Mouse (Mus musculus) liver, embryonic 14.5 days (tissue): ENCODE results near the gene Polm. TPM values are rescaled to one million over a fixed set of nuclear protein-coding genes. Genes with fewer than 3 reads are reported as not detected.

Experiments used
- ATAC-seq: fragments of 200-750 bp; cut with Nextera tagmentation; 2 replicates; pipeline ENCODE4 v1.8.0; 2017; ENCODE audit warnings: moderate number of reproducible peaks, mild to moderate bottlenecking, moderate library complexity; ENCODE audit not compliant: insufficient read depth
- DNase-seq, 3 experiments: peaks; one replicate each; pipeline ENCODE4 v3.0.0-alpha.2; 2012 to 2013; ENCODE audit warnings: low read depth in 3 of 3, low spot score in 3 of 3
- H3K27ac ChIP-seq: fragments of 300-500 bp; sonication (generic); 2 replicates; pipeline ENCODE4 v1.5.1; 2014; ENCODE audit warnings: moderate library complexity, mild to moderate bottlenecking, control low read depth, inconsistent platforms
- H3K27me3 ChIP-seq: fragments of 300-500 bp; sonication (generic); 2 replicates; pipeline ENCODE4 v1.6.1; 2014; ENCODE audit warnings: mild to moderate bottlenecking, low read length, moderate library complexity; ENCODE audit not compliant: control insufficient read depth, insufficient read depth
- H3K36me3 ChIP-seq: fragments of 300-500 bp; sonication (generic); replicated peaks from 2 replicates; pipeline ENCODE4 v1.6.1; 2014; ENCODE audit warnings: low read depth; ENCODE audit not compliant: control insufficient read depth, insufficient read depth
- H3K4me1 ChIP-seq, 2 experiments: fragments of 200-500 bp in 1 of 2; fragments of 300-500 bp in 1 of 2; sonication (generic) in 1 of 2; replicated peaks; 2 replicates each; pipeline ENCODE4 v1.6.1; 2012 to 2014; ENCODE audit warnings: antibody characterized with exemption in 1 of 2, inconsistent platforms in 1 of 2, low read length in 1 of 2; ENCODE audit not compliant: control insufficient read depth in 2 of 2, insufficient read depth in 2 of 2
- H3K4me2 ChIP-seq: fragments of 300-500 bp; sonication (generic); 2 replicates; pipeline ENCODE4 v1.6.1; 2014; ENCODE audit warnings: low read depth, mild to moderate bottlenecking, control low read depth, moderate library complexity
- H3K4me3 ChIP-seq, 2 experiments: fragments of 200-500 bp in 1 of 2; fragments of 300-500 bp in 1 of 2; sonication (generic) in 1 of 2; 2 replicates each; pipeline ENCODE4 v1.5.1; 2012 to 2014; ENCODE audit warnings: low read depth in 2 of 2, low read length in 2 of 2, mild to moderate bottlenecking in 2 of 2, control low read depth in 1 of 2, inconsistent platforms in 1 of 2, moderate library complexity in 1 of 2; ENCODE audit not compliant: insufficient read depth in 1 of 2
- H3K9ac ChIP-seq: fragments of 300-500 bp; sonication (generic); replicated peaks from 2 replicates; pipeline ENCODE4 v1.6.1; 2014; ENCODE audit warnings: mild to moderate bottlenecking, control low read depth, moderate library complexity
- H3K9me3 ChIP-seq: fragments of 300-500 bp; sonication (generic); 2 replicates; pipeline ENCODE4 v1.6.1; 2016; ENCODE audit warnings: low read length, mixed read lengths; ENCODE audit not compliant: control insufficient read depth
- CTCF ChIP-seq: IDR thresholded peaks from 2 replicates; pipeline ENCODE4 v1.5.1; 2016; ENCODE audit warnings: antibody characterized with exemption, low read depth, control low read depth
- EP300 ChIP-seq: IDR thresholded peaks from 2 replicates; pipeline ENCODE4 v1.6.1; 2016; ENCODE audit warnings: antibody characterized with exemption, low read depth
- WGBS: fragments of 180-500 bp; shearing (Covaris S2); extraction: QIAGEN DNeasy Blood & Tissue Kit; methylation state at CpG from one replicate; pipeline ENCODE4 v1.1.7; 2014; ENCODE audit not compliant: insufficient replicate concordance; 5-methylcytosine and 5-hydroxymethylcytosine counted together
- polyA plus RNA-seq, 2 experiments: library from polyadenylated mRNA; depleted of rRNA in 1 of 2; stranded (reverse) in 1 of 2; unstranded in 1 of 2; fragments of >200 nt; fragmentation: Nextera tagmentation in 1 of 2; extraction: Ambion mirVana in 1 of 2; gene quantifications; 2 replicates each; pipeline versions ENCODE4 v1.2.1 to v1.2.3; 2012 to 2014

Gene Polm
- polyA plus RNA-seq (2012; rRNA removed), result 4.1 TPM in 2 replicates
- 1.5 and 2.1 TPM in 2 replicates for polyA plus RNA-seq (2014; fragmentation: Nextera tagmentation; extraction: Ambion mirVana)

DNA sequence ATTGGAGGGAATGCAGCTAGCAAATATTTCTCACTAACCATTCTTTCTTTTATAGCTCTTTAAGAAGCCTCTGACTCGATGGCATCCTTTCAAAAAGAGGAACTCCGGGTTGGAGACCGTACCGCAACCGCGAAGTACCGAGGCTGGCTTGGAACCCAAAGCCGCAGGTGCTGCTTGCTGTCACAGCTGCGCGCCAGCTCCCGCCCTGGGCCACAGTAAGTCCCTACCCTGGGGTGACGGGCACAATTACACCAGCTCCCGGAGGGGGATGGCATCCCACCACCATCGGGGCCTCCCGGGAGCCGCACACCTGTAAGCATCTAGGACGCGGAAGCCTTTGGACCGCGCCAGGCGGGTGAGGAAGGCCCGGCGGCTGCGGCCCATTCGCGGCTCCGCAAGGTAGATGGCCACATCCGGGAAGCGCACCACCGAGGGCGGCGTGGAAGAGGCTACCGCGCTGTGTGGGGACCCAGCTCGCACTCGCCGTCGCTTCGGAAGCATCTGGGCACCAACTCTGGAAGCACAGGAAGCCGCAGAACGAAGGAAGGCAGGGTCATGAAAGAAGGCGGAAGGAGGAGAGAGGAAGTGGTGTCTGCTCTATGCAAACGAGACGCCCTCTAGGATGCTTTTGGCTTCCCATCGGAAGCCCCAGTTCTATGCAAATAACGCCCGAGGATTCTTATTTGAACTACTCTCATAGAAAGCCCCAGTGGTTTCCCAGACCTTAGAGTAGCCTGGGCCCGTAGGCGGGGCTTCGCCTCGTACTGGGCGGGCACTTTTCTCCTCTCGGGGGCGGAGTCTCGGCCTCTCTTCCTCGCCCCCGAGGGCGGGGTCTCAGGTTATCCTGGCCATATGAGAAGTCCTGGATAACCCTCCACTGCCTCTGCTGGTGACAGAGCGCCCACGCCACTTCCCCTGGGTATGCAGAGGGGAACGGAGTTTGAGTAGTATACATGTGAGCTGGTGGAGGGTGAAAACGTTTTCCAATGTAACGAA is at the start of gene Polm:
Gene Polm, minus strand, starts transcription at position 766 of the 996 bp plus-strand sequence.
- WGBS, result under 1% methylated on average over 63 of the region's 63 CpGs
- H3K4me2 ChIP-seq, result peak within 1 kb of the TSS; percentile 94
- ATAC-seq (peak; percentile 93), DNase-seq (peak; percentile 85 to 91 (median 87))
- peak within 1 kb of the TSS; percentile 85 for H3K9ac ChIP-seq
- H3K9me3 ChIP-seq, result no peaks in the 10 kb centered on the region
- H3K4me3 ChIP-seq, result peak within 1 kb of the TSS; percentile 78
- no peak for TF ChIP-seq EP300
- peak; percentile 88 for TF ChIP-seq CTCF
- no peaks in the 10 kb centered on the region for H3K36me3 ChIP-seq
- peak within 1 kb of the TSS; percentile 23 for H3K27ac ChIP-seq
- no peaks in the 10 kb centered on the region for H3K27me3 ChIP-seq
- peaks cover 4 to 5% of the 10 kb centered on the region in 2 experiments; a peak in 2 of 4 replicates for H3K4me1 ChIP-seq

DNA sequence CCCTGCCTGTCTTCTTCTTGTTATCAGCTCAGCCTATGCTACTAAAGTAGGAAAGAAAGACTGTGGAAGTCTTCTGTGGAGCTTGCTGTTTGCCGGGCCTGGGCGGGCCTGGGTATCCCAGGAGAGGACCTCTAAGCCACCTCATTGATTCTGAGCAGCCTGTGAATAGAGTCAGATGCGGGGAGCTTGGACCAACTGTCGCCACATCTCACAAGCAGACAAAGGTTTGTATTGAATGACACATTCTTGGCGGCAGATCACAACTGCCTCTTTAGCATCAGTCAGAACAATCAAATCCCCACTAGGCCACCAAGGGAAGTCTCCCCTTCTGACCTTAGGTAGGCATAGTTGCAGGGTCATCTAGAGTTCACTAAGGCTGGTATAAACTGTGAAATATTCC is 49.4 kb upstream of the Polm start:
- H3K9me3 ChIP-seq, result no peaks in the 10 kb centered on the region
- DNase-seq, result no peak
- H3K27ac ChIP-seq, result no peak overlapping the region
- ATAC-seq, result no peak
- H3K9ac ChIP-seq, result no peak overlapping the region
- H3K4me3 ChIP-seq, result no peak overlapping the region
- H3K27me3 ChIP-seq, result no peaks in the 10 kb centered on the region
- 68% methylated on average over 5 of the region's 5 CpGs for WGBS
- no peaks in the 10 kb centered on the region for H3K36me3 ChIP-seq
- TF ChIP-seq CTCF, result no peak
- TF ChIP-seq EP300, result no peak
- H3K4me2 ChIP-seq, result no peak overlapping the region
- peaks cover 1 to 10% of the 10 kb centered on the region in 2 experiments for H3K4me1 ChIP-seq

DNA sequence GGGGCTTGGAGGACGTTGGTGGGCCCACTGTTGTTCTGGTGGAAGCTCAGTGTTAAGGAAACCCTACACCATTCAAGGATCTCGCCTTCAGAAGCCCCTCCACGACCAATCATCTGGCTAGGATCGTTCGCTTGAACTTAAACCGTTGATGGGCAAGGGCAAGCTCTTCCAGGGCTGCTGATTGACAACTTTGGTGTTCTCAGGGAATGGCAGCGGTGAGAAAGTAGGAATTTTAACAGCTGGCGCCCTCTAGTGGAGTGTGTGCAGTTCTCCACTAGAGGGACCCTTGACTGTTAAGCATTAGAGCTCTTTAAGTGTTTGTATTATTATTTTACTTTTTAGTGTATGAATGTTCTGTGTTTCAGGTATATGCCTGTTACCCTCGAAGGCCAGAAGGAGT is 48.4 kb upstream of the Polm start:
- DNase-seq (peak in 2 of 3 experiments; percentile 28 to 35), ATAC-seq (no peak)

GRCm38 (mm10) chr11:5882518-5882917 is 44.7 kb upstream of the Polm start:
- no peak overlapping the region for H3K27ac ChIP-seq
- H3K4me3 ChIP-seq, result no peak overlapping the region
- H3K4me1 ChIP-seq, result peaks cover 4 to 9% of the 10 kb centered on the region in 2 experiments
- WGBS, result 21% methylated on average over 8 of the region's 8 CpGs
- no peak overlapping the region for H3K9ac ChIP-seq
- ATAC-seq (no peak), DNase-seq (no peak)
- H3K36me3 ChIP-seq, result no peaks in the 10 kb centered on the region
- TF ChIP-seq EP300, result no peak
- no peak for TF ChIP-seq CTCF
- no peaks in the 10 kb centered on the region for H3K9me3 ChIP-seq
- H3K27me3 ChIP-seq, result no peaks in the 10 kb centered on the region
- H3K4me2 ChIP-seq, result no peak overlapping the region

More for the DNA sequence above, 48.4 kb upstream of the Polm start:
- peak; percentile 89 for TF ChIP-seq CTCF
- TF ChIP-seq EP300, result no peak
- Histone ChIP-seq H3K4me1 (peaks cover 0 to 5% of the 10 kb centered on the region in 2 experiments; a peak in 2 of 4 replicates), H3K27me3 (no peaks in the 10 kb centered on the region), H3K9me3 (no peaks in the 10 kb centered on the region), H3K4me3 (no peak overlapping the region), H3K36me3 (no peaks in the 10 kb centered on the region), H3K27ac (no peak overlapping the region), H3K9ac (no peak overlapping the region), H3K4me2 (no peak overlapping the region)
- 16% methylated on average over 9 of the region's 9 CpGs for WGBS

DNA sequence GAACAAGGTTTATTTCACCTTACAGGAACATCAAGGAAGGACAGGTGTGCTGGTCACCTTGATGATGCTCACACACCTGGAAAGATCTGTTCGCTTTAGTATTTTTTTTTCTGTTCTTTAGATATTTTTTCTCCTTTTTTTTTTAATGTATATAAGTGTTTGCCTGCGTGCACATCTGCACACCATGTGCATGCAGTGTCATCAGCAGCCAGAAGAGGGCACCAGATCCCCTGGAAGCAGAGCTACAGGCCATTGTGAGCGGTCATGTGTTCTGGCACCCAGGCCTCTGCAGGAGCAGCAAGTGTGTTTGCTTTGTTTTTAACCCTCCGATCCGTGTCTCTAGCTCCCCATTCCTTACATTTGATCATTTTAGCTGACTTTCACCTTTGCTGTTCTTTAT is 42.1 kb upstream of the Polm start:
- no peak overlapping the region for H3K4me2 ChIP-seq
- TF ChIP-seq CTCF, result peak; percentile 95
- no peak for TF ChIP-seq EP300
- ATAC-seq (no peak), DNase-seq (peak in 2 of 3 experiments; percentile 30 to 35)
- 48% methylated on average over 5 of the region's 5 CpGs for WGBS
- no peak overlapping the region for H3K27ac ChIP-seq
- H3K4me3 ChIP-seq, result no peak overlapping the region
- no peak overlapping the region for H3K9ac ChIP-seq
- H3K36me3 ChIP-seq, result no peaks in the 10 kb centered on the region; the same call in 1 of the 2 replicates
- H3K27me3 ChIP-seq, result no peaks in the 10 kb centered on the region
- H3K4me1 ChIP-seq, result peaks cover 8 to 15% of the 10 kb centered on the region in 2 experiments
- H3K9me3 ChIP-seq, result no peaks in the 10 kb centered on the region
